Mouse (Mus musculus) left cerebral cortex, adult 2 months (tissue): ENCODE measurements around the gene Nfatc2. TPM values are rescaled to one million over a fixed set of nuclear protein-coding genes. Genes with fewer than 3 reads are reported as not detected.

Experiments used
- DNase-seq, 2 experiments: peaks; one replicate each; pipeline ENCODE4 v3.0.0; 2021 to 2022; ENCODE audit warnings: low spot score in 2 of 2, mixed read lengths in 1 of 2; ENCODE audit errors: extremely low spot score in 1 of 2
- H3K27ac ChIP-seq: fragments of 200-600 bp; 2 replicates; pipeline ENCODE4 v1.8.1; 2022
- H3K4me3 ChIP-seq: fragments of 200-600 bp; 2 replicates; pipeline ENCODE4 v1.8.1; 2022
- CTCF ChIP-seq: fragments of 200-600 bp; IDR thresholded peaks from 2 replicates; pipeline ENCODE4 v1.8.1; 2022; ENCODE audit warnings: antibody characterized with exemption, mild to moderate bottlenecking, moderate library complexity
- intact Hi-C: fragments of 180-260 bp; cut with DNase I; formaldehyde crosslinking; loops from one replicate; pipeline ENCODE4 v1.15.1; 2025
- total RNA-seq, 2 experiments: library from RNA; stranded (reverse); gene quantifications; 2 replicates each; pipeline ENCODE4 v1.2.3; 2021

Nfatc2 gene
- total RNA-seq, 2 experiments from 2014 or later = 11.2 to 12.1 TPM

- H3K4me3 ChIP-seq = no peak overlapping the region
- intact Hi-C loops = no loop called here
- no peak overlapping the region for H3K27ac ChIP-seq
- no peak for TF ChIP-seq CTCF
- DNase-seq = no peak
Measured at GRCm38 (mm10) chr2:168584857-168585256, 16.6 kb downstream of the Nfatc2 start.

- DNase-seq = no peak
- intact Hi-C loops = no loop called here
- Histone ChIP-seq H3K4me3 (no peak overlapping the region), H3K27ac (no peak overlapping the region)
- no peak for TF ChIP-seq CTCF
Measured at GRCm38 (mm10) chr2:168584408-168584807, 17.0 kb downstream of the Nfatc2 start.

GRCm38 (mm10) chr2:168583084-168583483 is 18.4 kb downstream of the Nfatc2 start:
- DNase-seq = no peak
- intact Hi-C loops = no loop called here
- no peak overlapping the region for H3K27ac ChIP-seq
- TF ChIP-seq CTCF = no peak
- no peak overlapping the region for H3K4me3 ChIP-seq

GRCm38 (mm10) chr2:168581207-168581854 is 20.1 kb downstream of the Nfatc2 start:
- intact Hi-C loops = no loop called here
- no peak for DNase-seq
- no peak overlapping the region for H3K4me3 ChIP-seq
- TF ChIP-seq CTCF = no peak
- no peak overlapping the region for H3K27ac ChIP-seq

- Histone ChIP-seq H3K4me3 (no peak overlapping the region), H3K27ac (no peak overlapping the region)
- no peak for TF ChIP-seq CTCF
- DNase-seq = no peak
- intact Hi-C loops = no loop called here
Measured at GRCm38 (mm10) chr2:168580295-168580915, 21.1 kb downstream of the Nfatc2 start.

- Histone ChIP-seq H3K4me3 (no peak overlapping the region), H3K27ac (no peak overlapping the region)
- DNase-seq = no peak
- intact Hi-C loops = no loop called here
- no peak for TF ChIP-seq CTCF
Measured at GRCm38 (mm10) chr2:168579601-168580130, 21.8 kb downstream of the Nfatc2 start.

GRCm38 (mm10) chr2:168579109-168579508 is 22.3 kb downstream of the Nfatc2 start:
- H3K4me3 ChIP-seq = no peak overlapping the region
- no peak for TF ChIP-seq CTCF
- intact Hi-C loops = no loop called here
- no peak overlapping the region for H3K27ac ChIP-seq
- DNase-seq = no peak

GRCm38 (mm10) chr2:168578132-168578531 is 23.3 kb downstream of the Nfatc2 start:
- no peak for TF ChIP-seq CTCF
- intact Hi-C loops = no loop called here
- no peak for DNase-seq
- no peak overlapping the region for H3K27ac ChIP-seq
- H3K4me3 ChIP-seq = no peak overlapping the region

- H3K27ac ChIP-seq = no peak overlapping the region
- intact Hi-C loops = no loop called here
- H3K4me3 ChIP-seq = no peak overlapping the region
- no peak for TF ChIP-seq CTCF
- no peak for DNase-seq
Measured at GRCm38 (mm10) chr2:168577381-168577780, 24.1 kb downstream of the Nfatc2 start.

GRCm38 (mm10) chr2:168575834-168576233 is 25.6 kb downstream of the Nfatc2 start:
- intact Hi-C loops = no loop called here
- no peak overlapping the region for H3K27ac ChIP-seq
- no peak for TF ChIP-seq CTCF
- H3K4me3 ChIP-seq = no peak overlapping the region
- DNase-seq = no peak

GRCm38 (mm10) chr2:168574934-168575333 is 26.5 kb downstream of the Nfatc2 start:
- no peak for DNase-seq
- H3K27ac ChIP-seq = no peak overlapping the region
- intact Hi-C loops = no loop called here
- no peak for TF ChIP-seq CTCF
- no peak overlapping the region for H3K4me3 ChIP-seq

- no peak for DNase-seq
- Histone ChIP-seq H3K4me3 (no peak overlapping the region), H3K27ac (no peak overlapping the region)
- TF ChIP-seq CTCF = no peak
- intact Hi-C loops = no loop called here
Measured at GRCm38 (mm10) chr2:168573866-168574265, 27.6 kb downstream of the Nfatc2 start.

- DNase-seq = no peak
- no peak overlapping the region for H3K27ac ChIP-seq
- no peak overlapping the region for H3K4me3 ChIP-seq
- no peak for TF ChIP-seq CTCF
- intact Hi-C loops = no loop called here
Measured at GRCm38 (mm10) chr2:168571241-168571640, 30.2 kb downstream of the Nfatc2 start.
